ENCODE assay signal across 19 mouse cellular contexts in the genomic region with DNA sequence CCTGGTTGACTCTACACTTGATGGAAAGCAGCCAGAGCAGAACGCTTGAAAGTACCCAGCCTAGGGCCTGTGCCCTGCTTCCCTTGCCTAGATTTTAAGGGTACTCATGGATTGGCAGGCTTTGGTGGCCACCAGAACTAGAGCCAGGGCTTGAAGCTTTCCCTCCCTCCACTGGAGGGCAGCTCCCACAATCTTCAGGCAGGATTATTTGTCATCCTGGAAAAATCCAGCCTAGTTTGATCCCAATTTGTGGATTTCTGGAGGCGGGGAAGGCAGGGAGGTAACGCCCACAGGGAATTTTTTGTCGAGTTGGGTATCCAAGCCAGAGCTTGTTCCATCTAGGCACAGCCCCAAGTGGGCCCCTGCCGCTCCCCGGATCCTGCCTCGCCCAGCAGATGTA. TPM values are rescaled to one million over a fixed set of nuclear protein-coding genes. Genes with fewer than 3 reads are reported as not detected.
"Had no signal": no experiment of that assay in that cellular context is flagged by ENCODE, and none has a peak within 500 bp of the region (broad histone marks: within the 10 kb centered on the region; RNA-seq: fewer than 3 reads in every experiment).

No protein-coding gene starts in this region.

- ATAC-seq: intestine, postnatal 0 days; liver, embryonic 12.5 days; midbrain, embryonic 13.5 days had no signal

- H3K9me3 ChIP-seq: limb, embryonic 13.5 days; liver, embryonic 12.5 days; lung, embryonic 15.5 days; midbrain, embryonic 13.5 days; neural tube, embryonic 13.5 days had no signal

- H3K4me2 ChIP-seq: limb, embryonic 13.5 days; liver, embryonic 12.5 days; lung, embryonic 15.5 days; midbrain, embryonic 13.5 days; neural tube, embryonic 13.5 days had no signal

- DNase-seq: kidney, adult 9 months; kidney, postnatal 4 days; retina, postnatal 1 day; right cerebral cortex, postnatal 4 days; spleen, adult 18-20 months; thymus, postnatal 4 days had no signal

- H3K9ac ChIP-seq: limb, embryonic 13.5 days; liver, embryonic 12.5 days; lung, embryonic 15.5 days; midbrain, embryonic 13.5 days; neural tube, embryonic 13.5 days had no signal

- H3K36me3 ChIP-seq: limb, embryonic 13.5 days; liver, embryonic 12.5 days; lung, embryonic 15.5 days; midbrain, embryonic 13.5 days; neural tube, embryonic 13.5 days had no signal

- H3K4me3 ChIP-seq: limb, embryonic 13.5 days; liver, embryonic 12.5 days; lung, embryonic 15.5 days; midbrain, embryonic 13.5 days; neural tube, embryonic 13.5 days had no signal

- H3K27ac ChIP-seq: kidney, postnatal 0 days; limb, embryonic 13.5 days; liver, embryonic 12.5 days; lung, embryonic 15.5 days; midbrain, embryonic 13.5 days; neural tube, embryonic 13.5 days had no signal

RNA-seq across cellular contexts. Expression of a gene that starts 1.9 kb away (rescaled TPM):
- total RNA-seq: megakaryocyte-erythroid progenitor cell, adult 5-6 weeks had no signal
- polyA plus RNA-seq: liver, embryonic 12.5 days; liver, embryonic 16.5 days had no signal

RNA-seq across cellular contexts. Expression of a gene that starts 23.3 kb away (rescaled TPM):
- total RNA-seq: layer of hippocampus, adult 8-10 months; layer of hippocampus, postnatal 14 days; left cerebral cortex, adult 8-10 months; left cerebral cortex, postnatal 36 days; megakaryocyte-erythroid progenitor cell, adult 5-6 weeks had no signal
- polyA plus RNA-seq: limb, embryonic 13.5 days had no signal
